Mouse (Mus musculus) liver, postnatal 0 days (tissue): ENCODE results near the gene Gm11020. TPM values are rescaled to one million over a fixed set of nuclear protein-coding genes. Genes with fewer than 3 reads are reported as not detected.
"Not testable (repeated sequence)": the region's sequence is repeated elsewhere in the genome, so short reads cannot be mapped to it uniquely, and the experiment has no call there.

Experiments used
- ATAC-seq: fragments of 200-750 bp; cut with Nextera tagmentation; 2 replicates; pipeline ENCODE4 v1.8.0; 2017; ENCODE audit warnings: mild to moderate bottlenecking, moderate library complexity
- DNase-seq: peaks from one replicate; pipeline ENCODE4 v3.0.0-alpha.2; 2016
- H3K27ac ChIP-seq: fragments of 300-500 bp; sonication (generic); 2 replicates; pipeline ENCODE4 v1.5.1; 2014; ENCODE audit warnings: antibody characterized with exemption, moderate library complexity, mild to moderate bottlenecking, low read depth
- H3K27me3 ChIP-seq: fragments of 300-500 bp; sonication (generic); 2 replicates; pipeline ENCODE4 v1.6.1; 2014; ENCODE audit warnings: low read length, control low read depth, mixed read lengths; ENCODE audit not compliant: insufficient read depth
- H3K36me3 ChIP-seq: fragments of 300-500 bp; sonication (generic); replicated peaks from 2 replicates; pipeline ENCODE4 v1.6.1; 2014; ENCODE audit warnings: mild to moderate bottlenecking, control low read depth, low read length, moderate library complexity, mixed read lengths; ENCODE audit not compliant: insufficient read depth
- H3K4me1 ChIP-seq: fragments of 300-500 bp; sonication (generic); 2 replicates; pipeline ENCODE4 v1.6.1; 2014; ENCODE audit warnings: antibody characterized with exemption, mild to moderate bottlenecking, control low read depth; ENCODE audit not compliant: insufficient read depth
- H3K4me2 ChIP-seq: fragments of 300-500 bp; sonication (generic); 2 replicates; pipeline ENCODE4 v1.6.1; 2014; ENCODE audit warnings: low read depth, mild to moderate bottlenecking, low read length, moderate library complexity, mixed read lengths
- H3K4me3 ChIP-seq: fragments of 300-500 bp; sonication (generic); 2 replicates; pipeline ENCODE4 v1.5.1; 2014; ENCODE audit warnings: low read depth, low read length
- H3K9ac ChIP-seq: fragments of 300-500 bp; sonication (generic); replicated peaks from 2 replicates; pipeline ENCODE4 v1.6.1; 2014; ENCODE audit warnings: mild to moderate bottlenecking, moderate library complexity
- H3K9me3 ChIP-seq: fragments of 300-500 bp; sonication (generic); 2 replicates; pipeline ENCODE4 v1.6.1; 2016; ENCODE audit warnings: mild to moderate bottlenecking, control low read depth, low read length, mixed read lengths
- CTCF ChIP-seq: sonication (generic); IDR thresholded peaks from 2 replicates; pipeline ENCODE4 v1.5.1; 2016; ENCODE audit warnings: antibody characterized with exemption, low read depth
- EP300 ChIP-seq: IDR thresholded peaks from 2 replicates; pipeline ENCODE4 v1.6.1; 2016; ENCODE audit warnings: antibody characterized with exemption, low read depth, mild to moderate bottlenecking
- WGBS: fragments of 180-500 bp; shearing (Covaris S2); extraction: QIAGEN DNeasy Blood & Tissue Kit; methylation state at CpG from one replicate; pipeline ENCODE4 v1.1.7; 2014; ENCODE audit not compliant: insufficient replicate concordance; 5-methylcytosine and 5-hydroxymethylcytosine counted together
- polyA plus RNA-seq: library from polyadenylated mRNA; unstranded; fragments of >200 nt; fragmentation: Nextera tagmentation; extraction: Ambion mirVana; gene quantifications from 2 replicates; pipeline ENCODE4 v1.2.1, GENCODE M21; 2015

Gm11020 gene
- not detected in 2 replicates for polyA plus RNA-seq

DNA sequence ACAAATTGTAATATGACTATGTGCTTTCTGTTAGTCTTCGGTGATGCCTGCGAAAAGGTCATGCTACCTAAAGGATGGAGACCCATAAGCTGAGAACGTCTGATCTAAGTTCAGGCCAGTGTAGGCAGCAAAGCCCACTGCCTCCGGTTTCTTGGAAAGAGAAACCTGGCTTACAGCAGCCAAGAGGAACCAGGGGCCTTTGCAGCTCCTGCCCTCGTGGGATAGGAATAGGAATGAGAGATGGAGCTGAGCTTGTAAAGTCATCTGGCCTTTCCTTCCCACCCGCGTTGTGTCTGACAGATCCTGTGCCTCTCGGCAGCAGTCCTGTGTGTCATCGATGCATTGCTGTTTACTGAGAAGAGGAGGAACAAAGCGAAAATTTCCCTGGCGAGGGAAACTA lies at the start of gene Gm11020:
Gm11020 (plus strand) TSS at position 301 of the 400 bp plus-strand sequence.
- H3K27ac ChIP-seq, H3K4me1 ChIP-seq, DNase-seq, ATAC-seq, H3K4me3 ChIP-seq, H3K9me3 ChIP-seq, H3K9ac ChIP-seq, H3K27me3 ChIP-seq, H3K36me3 ChIP-seq, H3K4me2 ChIP-seq: not testable (repeated sequence)
- 80% methylated on average over 8 of the region's 11 CpGs for WGBS

DNA sequence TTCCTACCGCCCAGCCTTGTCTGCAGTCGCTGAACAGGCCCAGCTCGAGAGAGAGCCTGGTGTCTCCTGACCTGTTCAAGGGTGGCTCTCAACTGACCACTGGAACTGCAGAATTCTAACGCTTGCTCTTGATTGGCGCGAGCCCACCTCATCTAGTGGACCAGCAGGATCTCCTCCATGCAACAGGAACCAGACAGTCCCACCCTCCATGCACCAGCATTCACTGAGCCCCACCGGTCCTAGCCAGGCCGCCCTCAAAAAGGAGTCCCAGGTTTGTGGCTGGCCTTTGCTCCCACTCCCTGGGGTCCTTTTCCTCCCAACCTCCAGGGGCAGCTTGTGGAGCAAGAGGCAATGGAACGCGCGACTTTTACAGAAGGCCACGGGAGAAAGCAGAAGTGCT lies 28.3 kb upstream of the Gm11020 start, which contains the start of gene Cmtm2a:
Cmtm2a (minus strand) TSS at position 101 of the 400 bp plus-strand sequence.
- H3K36me3 ChIP-seq, H3K4me2 ChIP-seq, DNase-seq, H3K27me3 ChIP-seq, H3K4me1 ChIP-seq, H3K9me3 ChIP-seq, H3K9ac ChIP-seq, ATAC-seq, H3K27ac ChIP-seq, H3K4me3 ChIP-seq: not testable (repeated sequence)
- WGBS = 73% methylated on average over 12 of the region's 12 CpGs

DNA sequence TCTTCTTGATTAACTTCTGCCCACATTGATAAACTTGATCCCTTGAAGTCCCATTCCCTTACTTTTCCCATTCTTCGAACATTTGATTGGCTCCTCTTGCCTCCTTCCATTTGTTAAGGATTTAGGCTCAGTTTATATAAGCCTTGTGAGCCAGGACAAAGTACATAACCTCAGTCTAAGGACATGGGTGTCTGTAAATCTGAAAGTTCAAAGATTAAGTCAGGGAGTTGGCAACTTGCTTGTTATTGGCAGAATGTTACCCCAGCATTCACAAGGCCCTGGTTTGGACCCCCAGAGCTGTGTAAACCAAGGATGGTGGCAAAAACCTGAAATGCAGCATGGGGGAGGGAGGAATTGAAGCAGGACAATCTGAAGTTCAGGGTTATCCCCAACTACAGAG lies 27.0 kb upstream of the Gm11020 start:
- Histone ChIP-seq H3K27ac (no peak overlapping the region), H3K36me3 (no peaks in the 10 kb centered on the region), H3K9me3 (no peaks in the 10 kb centered on the region), H3K27me3 (no peaks in the 10 kb centered on the region), H3K4me3 (no peak overlapping the region), H3K4me2 (no peak overlapping the region), H3K4me1 (no peaks in the 10 kb centered on the region), H3K9ac (no peak overlapping the region)
- 68% methylated on average over 1 of the region's 1 CpGs for WGBS
- TF ChIP-seq EP300 (no peak), CTCF (no peak)
- DNase-seq (no peak), ATAC-seq (no peak)

DNA sequence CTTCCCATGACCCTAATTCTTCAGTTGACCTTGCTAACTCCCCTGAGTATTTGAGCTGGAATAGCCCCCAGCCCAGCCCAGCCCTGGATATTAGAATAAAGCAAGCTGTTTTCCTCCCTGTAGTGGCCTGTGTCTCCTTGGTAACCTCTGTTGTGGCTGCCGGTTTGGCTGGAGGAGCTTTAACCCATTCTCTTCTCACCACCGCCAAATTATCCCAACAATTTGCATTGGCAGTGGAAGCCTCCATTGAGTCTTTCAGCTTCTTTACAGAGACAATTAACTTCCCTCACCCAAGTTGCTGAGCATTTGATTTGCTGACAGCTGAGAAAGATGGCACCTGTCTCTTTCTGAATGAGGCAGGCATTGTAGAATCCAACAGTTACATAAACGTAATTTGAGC lies 19.8 kb upstream of the Gm11020 start:
- H3K9me3 ChIP-seq, H3K4me3 ChIP-seq, H3K4me1 ChIP-seq, H3K27me3 ChIP-seq, H3K27ac ChIP-seq, DNase-seq, H3K9ac ChIP-seq, H3K36me3 ChIP-seq, H3K4me2 ChIP-seq, ATAC-seq: not testable (repeated sequence)
- WGBS = 39% methylated on average over 3 of the region's 3 CpGs

DNA sequence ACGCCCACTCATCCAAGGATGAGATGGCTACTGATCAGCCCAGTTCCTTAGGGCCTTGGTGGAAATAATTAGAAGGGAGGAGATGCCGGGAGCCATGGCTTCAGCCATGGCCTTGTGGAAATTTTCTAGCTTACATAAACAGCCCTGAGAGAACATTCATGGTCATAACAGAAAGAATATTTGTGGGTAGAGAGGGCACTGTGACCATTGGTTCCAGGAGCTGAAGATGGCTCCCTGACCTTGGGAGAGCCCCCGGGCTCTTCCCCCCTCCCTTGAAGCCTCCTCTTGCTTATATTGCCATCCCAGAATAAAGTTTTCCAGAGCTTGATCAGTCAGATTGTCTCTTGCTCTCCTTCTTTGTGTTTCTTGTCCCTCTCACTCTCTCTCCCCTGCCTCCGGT lies 18.8 kb upstream of the Gm11020 start:
- not testable (repeated sequence) for H3K9ac ChIP-seq, ATAC-seq, H3K9me3 ChIP-seq, H3K4me2 ChIP-seq, H3K27ac ChIP-seq, H3K36me3 ChIP-seq, DNase-seq, H3K4me1 ChIP-seq, H3K4me3 ChIP-seq, H3K27me3 ChIP-seq
- 84% methylated on average over 4 of the region's 4 CpGs for WGBS

DNA sequence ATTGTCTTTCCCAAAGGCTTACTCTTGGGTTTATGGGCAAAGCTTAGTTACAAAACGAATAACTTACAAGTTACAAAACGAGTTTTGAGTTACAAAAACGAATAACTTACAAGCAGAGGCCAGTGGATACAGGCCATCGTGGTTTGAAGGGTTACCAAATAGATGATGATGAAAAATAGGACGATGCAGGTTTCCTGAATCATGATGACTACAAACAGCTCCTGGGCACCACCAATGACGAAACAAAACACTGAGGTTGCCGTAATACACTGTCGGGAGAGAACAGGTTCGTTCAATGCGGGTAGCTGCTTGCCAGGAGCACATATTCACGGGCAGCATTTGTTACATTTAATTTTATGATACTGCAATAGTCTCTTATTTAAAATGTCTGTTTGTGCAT lies 16.4 kb upstream of the Gm11020 start:
- no peaks in the 10 kb centered on the region for H3K4me1 ChIP-seq
- 65% methylated on average over 11 of the region's 11 CpGs for WGBS
- no peaks in the 10 kb centered on the region for H3K9me3 ChIP-seq
- TF ChIP-seq CTCF (no peak), EP300 (no peak)
- no peak overlapping the region for H3K4me2 ChIP-seq
- no peaks in the 10 kb centered on the region for H3K36me3 ChIP-seq
- ATAC-seq = no peak
- no peak overlapping the region for H3K27ac ChIP-seq
- H3K9ac ChIP-seq = no peak overlapping the region
- DNase-seq = no peak
- no peak overlapping the region for H3K4me3 ChIP-seq
- H3K27me3 ChIP-seq = no peaks in the 10 kb centered on the region

DNA sequence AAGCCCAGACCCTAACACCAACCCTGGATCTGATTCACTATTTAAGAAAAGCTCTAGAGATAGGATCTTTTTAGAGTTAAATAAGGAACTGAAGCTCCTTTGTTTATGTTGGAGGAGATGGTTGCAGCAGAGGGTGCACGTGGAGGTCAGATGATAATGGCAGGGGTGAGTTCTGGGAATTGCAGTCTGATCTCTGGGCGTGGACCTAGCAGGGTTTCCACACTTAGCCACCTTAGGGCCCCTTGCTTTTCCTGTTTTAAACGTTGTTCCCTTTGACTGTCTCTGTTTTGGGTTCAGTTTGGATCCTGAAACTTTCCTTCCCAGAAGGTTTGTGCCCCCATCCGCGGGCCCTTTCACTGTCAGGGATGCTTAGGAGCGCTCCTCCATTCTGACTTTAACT lies 13.0 kb upstream of the Gm11020 start:
- not testable (repeated sequence) for H3K4me3 ChIP-seq, H3K9ac ChIP-seq, H3K27me3 ChIP-seq, ATAC-seq, H3K4me2 ChIP-seq, DNase-seq, H3K27ac ChIP-seq, H3K4me1 ChIP-seq, H3K9me3 ChIP-seq, H3K36me3 ChIP-seq
- WGBS = 34% methylated on average over 6 of the region's 6 CpGs

DNA sequence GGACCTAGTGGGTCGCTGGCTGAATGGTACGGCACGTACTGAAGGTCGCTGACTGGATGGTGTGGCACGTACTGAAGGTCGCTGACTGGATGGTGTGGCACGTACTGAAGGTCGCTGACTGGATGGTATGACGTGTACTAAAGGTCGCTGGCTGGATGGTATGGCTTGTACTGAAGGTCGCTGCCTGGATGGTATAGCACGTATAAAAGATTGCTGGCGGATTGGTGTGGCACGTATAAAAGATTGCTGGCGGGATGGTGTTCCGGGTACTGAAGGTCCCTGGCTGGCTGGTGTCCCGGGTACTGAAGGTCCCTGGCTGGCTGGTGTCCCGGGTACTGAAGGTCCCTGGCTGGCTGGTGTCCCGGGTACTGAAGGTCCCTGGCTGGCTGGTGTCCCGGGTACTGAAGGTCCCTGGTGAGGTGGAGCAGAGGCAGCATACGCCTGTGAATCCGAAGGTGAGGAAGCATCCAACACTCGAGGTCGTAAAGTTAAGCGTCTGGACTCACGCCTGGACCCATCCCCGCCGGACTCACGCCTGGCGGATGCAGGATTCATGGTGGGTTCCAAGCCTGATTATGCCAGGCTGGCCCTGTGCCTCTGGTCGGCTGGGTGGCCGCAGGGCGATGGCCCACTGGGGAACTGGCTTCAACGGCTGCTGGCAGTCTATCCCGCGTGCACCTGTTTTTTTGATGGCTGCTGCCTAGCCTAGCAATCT lies 11.8 kb upstream of the Gm11020 start, which contains the start of the genes Gm45711 and Cmtm1:
Gm45711 (minus strand) TSS at position 641 of the 715 bp plus-strand sequence.
Cmtm1 (minus strand) TSS at position 705 of the 715 bp plus-strand sequence.
- not testable (repeated sequence) for DNase-seq, ATAC-seq, H3K36me3 ChIP-seq, H3K4me3 ChIP-seq, H3K4me1 ChIP-seq, H3K27me3 ChIP-seq, H3K4me2 ChIP-seq, H3K9me3 ChIP-seq, H3K9ac ChIP-seq, H3K27ac ChIP-seq
- WGBS = 78% methylated on average over 33 of the region's 36 CpGs

DNA sequence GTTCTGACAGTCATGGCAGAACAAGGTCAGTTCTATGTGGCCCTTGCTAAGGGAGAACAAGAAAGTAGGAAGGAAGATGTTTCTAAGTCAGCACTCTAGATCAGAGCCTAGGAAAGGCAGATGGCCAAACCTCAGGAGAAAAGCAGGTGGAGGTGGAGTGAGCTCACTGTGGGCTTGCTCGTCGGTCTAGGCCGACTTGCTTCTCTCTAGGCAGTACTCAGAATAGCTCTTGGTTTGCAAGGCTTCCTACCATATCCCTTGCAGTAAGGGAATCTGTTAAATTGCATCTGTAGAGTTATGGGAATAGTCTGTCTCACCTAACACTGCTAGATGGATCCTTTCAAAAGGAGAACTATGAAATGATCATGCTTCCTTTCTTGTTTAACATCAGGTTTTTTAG lies 9.3 kb upstream of the Gm11020 start:
- DNase-seq, H3K4me3 ChIP-seq, H3K4me2 ChIP-seq, H3K9ac ChIP-seq, H3K27ac ChIP-seq, H3K4me1 ChIP-seq, H3K9me3 ChIP-seq, H3K27me3 ChIP-seq, H3K36me3 ChIP-seq, ATAC-seq: not testable (repeated sequence)
- 70% methylated on average over 3 of the region's 3 CpGs for WGBS
